Mouse (Mus musculus) neural tube, embryonic 14.5 days (tissue): ENCODE measurements at regions not wholly inside any gene's neighbourhood (a gene's known extent, or its start where the extent isn't known, plus 50 kb on each side); places are given as distances from the start of the nearest gene placed in this dataset.

Experiments
- ATAC-seq: fragments of 200-750 bp; cut with Nextera tagmentation; 2 replicates; pipeline ENCODE4 v1.8.0; 2017; ENCODE audit warnings: low read depth, mild to moderate bottlenecking, moderate TSS enrichment, moderate library complexity
- H3K27ac ChIP-seq: fragments of 300-500 bp; sonication (generic); 2 replicates; pipeline ENCODE4 v1.5.1; 2014; ENCODE audit warnings: low read depth, mild to moderate bottlenecking, control low read depth, low read length, moderate library complexity, mixed read lengths
- H3K27me3 ChIP-seq: fragments of 300-500 bp; sonication (generic); 2 replicates; pipeline ENCODE4 v1.6.1; 2014; ENCODE audit warnings: low read length; ENCODE audit not compliant: control insufficient read depth, insufficient read depth
- H3K36me3 ChIP-seq: fragments of 300-500 bp; sonication (generic); 2 replicates; pipeline ENCODE4 v1.6.1; 2014; ENCODE audit warnings: low read length, mixed read lengths; ENCODE audit not compliant: control insufficient read depth, insufficient read depth
- H3K4me1 ChIP-seq: fragments of 300-500 bp; sonication (generic); 2 replicates; pipeline ENCODE4 v1.6.1; 2014; ENCODE audit warnings: low read length; ENCODE audit not compliant: control insufficient read depth, insufficient read depth
- H3K4me2 ChIP-seq: fragments of 300-500 bp; sonication (generic); 2 replicates; pipeline ENCODE4 v1.6.1; 2014; ENCODE audit warnings: mild to moderate bottlenecking, low read depth, low read length, control low read depth
- H3K4me3 ChIP-seq: fragments of 300-500 bp; sonication (generic); 2 replicates; pipeline ENCODE4 v1.5.1; 2014; ENCODE audit warnings: low read depth, low read length, control low read depth, mixed read lengths
- H3K9ac ChIP-seq: fragments of 300-500 bp; sonication (generic); replicated peaks from 2 replicates; pipeline ENCODE4 v1.6.1; 2014; ENCODE audit warnings: low read depth, mild to moderate bottlenecking, control low read depth, low read length, mixed read lengths
- H3K9me3 ChIP-seq: fragments of 300-500 bp; sonication (generic); 2 replicates; pipeline ENCODE4 v1.6.1; 2016; ENCODE audit warnings: low read length; ENCODE audit not compliant: control insufficient read depth
- WGBS: fragments of 180-500 bp; shearing (Covaris S2); extraction: QIAGEN DNeasy Blood & Tissue Kit; methylation state at CpG from one replicate; pipeline ENCODE4 v1.1.7; 2014; 5-methylcytosine and 5-hydroxymethylcytosine counted together

GRCm38 (mm10) chr4:40400089-40400488 is 71.9 kb upstream of the Tmem215 start:
- H3K4me2 ChIP-seq, result no peak overlapping the region
- H3K9me3 ChIP-seq, result no peaks in the 10 kb centered on the region
- H3K4me1 ChIP-seq, result no peaks in the 10 kb centered on the region
- H3K27ac ChIP-seq, result no peak overlapping the region
- no peak overlapping the region for H3K4me3 ChIP-seq
- no peak overlapping the region for H3K9ac ChIP-seq
- no peaks in the 10 kb centered on the region for H3K36me3 ChIP-seq
- ATAC-seq, result no peak
- no peaks in the 10 kb centered on the region for H3K27me3 ChIP-seq

- no peaks in the 10 kb centered on the region for H3K9me3 ChIP-seq
- no peak overlapping the region for H3K4me3 ChIP-seq
- no peak for ATAC-seq
- WGBS, result 87% methylated on average over 1 of the region's 1 CpGs
- no peak overlapping the region for H3K27ac ChIP-seq
- H3K36me3 ChIP-seq, result no peaks in the 10 kb centered on the region
- no peaks in the 10 kb centered on the region for H3K27me3 ChIP-seq
- no peaks in the 10 kb centered on the region for H3K4me1 ChIP-seq
- H3K4me2 ChIP-seq, result no peak overlapping the region
- no peak overlapping the region for H3K9ac ChIP-seq
Observed at GRCm38 (mm10) chr4:40390183-40390582, 81.8 kb upstream of the Tmem215 start.

- H3K4me2 ChIP-seq, result no peak overlapping the region
- WGBS, result 49% methylated on average over 8 of the region's 9 CpGs
- no peak overlapping the region for H3K4me3 ChIP-seq
- ATAC-seq, result no peak
- no peak overlapping the region for H3K9ac ChIP-seq
- H3K4me1 ChIP-seq, result no peaks in the 10 kb centered on the region
- H3K27ac ChIP-seq, result no peak overlapping the region
- no peaks in the 10 kb centered on the region for H3K36me3 ChIP-seq
- no peaks in the 10 kb centered on the region for H3K9me3 ChIP-seq
- no peaks in the 10 kb centered on the region for H3K27me3 ChIP-seq
Observed at GRCm38 (mm10) chr4:40385284-40385683, 86.7 kb upstream of the Tmem215 start.

GRCm38 (mm10) chr4:40384704-40385103 is 87.3 kb upstream of the Tmem215 start:
- Histone ChIP-seq H3K4me2 (no peak overlapping the region), H3K4me1 (no peaks in the 10 kb centered on the region), H3K4me3 (no peak overlapping the region), H3K36me3 (no peaks in the 10 kb centered on the region), H3K9me3 (no peaks in the 10 kb centered on the region), H3K27ac (no peak overlapping the region), H3K9ac (no peak overlapping the region), H3K27me3 (no peaks in the 10 kb centered on the region)
- ATAC-seq, result no peak
- 93% methylated on average over 3 of the region's 3 CpGs for WGBS

- WGBS, result 79% methylated on average over 8 of the region's 8 CpGs
- Histone ChIP-seq H3K36me3 (no peaks in the 10 kb centered on the region), H3K27ac (no peak overlapping the region), H3K4me1 (no peaks in the 10 kb centered on the region), H3K4me2 (no peak overlapping the region), H3K9me3 (no peaks in the 10 kb centered on the region), H3K27me3 (no peaks in the 10 kb centered on the region), H3K9ac (no peak overlapping the region), H3K4me3 (no peak overlapping the region)
- ATAC-seq, result no peak
Observed at GRCm38 (mm10) chr4:40380309-40380708, 91.7 kb upstream of the Tmem215 start.

GRCm38 (mm10) chr4:40375439-40376154 is 96.4 kb upstream of the Ndufb6 start:
- no peaks in the 10 kb centered on the region for H3K9me3 ChIP-seq
- no peaks in the 10 kb centered on the region for H3K27me3 ChIP-seq
- H3K27ac ChIP-seq, result no peak overlapping the region
- peak; percentile 56; the same call in 1 of the 2 replicates for ATAC-seq
- H3K4me2 ChIP-seq, result no peak overlapping the region
- 66% methylated on average over 9 of the region's 9 CpGs for WGBS
- H3K9ac ChIP-seq, result no peak overlapping the region
- no peak overlapping the region for H3K4me3 ChIP-seq
- H3K36me3 ChIP-seq, result no peaks in the 10 kb centered on the region
- H3K4me1 ChIP-seq, result no peaks in the 10 kb centered on the region

GRCm38 (mm10) chr4:40374213-40374612 is 95.0 kb upstream of the Ndufb6 start:
- 93% methylated on average over 2 of the region's 2 CpGs for WGBS
- Histone ChIP-seq H3K9me3 (no peaks in the 10 kb centered on the region), H3K36me3 (no peaks in the 10 kb centered on the region)

GRCm38 (mm10) chr4:40364329-40364728 is 85.1 kb upstream of the Ndufb6 start:
- Histone ChIP-seq H3K4me3 (no peak overlapping the region), H3K36me3 (no peaks in the 10 kb centered on the region), H3K27me3 (no peaks in the 10 kb centered on the region), H3K27ac (no peak overlapping the region), H3K9ac (no peak overlapping the region), H3K4me2 (no peak overlapping the region), H3K4me1 (no peaks in the 10 kb centered on the region), H3K9me3 (no peaks in the 10 kb centered on the region)
- ATAC-seq, result no peak
- 89% methylated on average over 3 of the region's 3 CpGs for WGBS

More at GRCm38 (mm10) chr4:40374213-40374612, 95.0 kb upstream of the Ndufb6 start:
- H3K4me1 ChIP-seq, result no peaks in the 10 kb centered on the region
- no peak overlapping the region for H3K4me3 ChIP-seq
- H3K27ac ChIP-seq, result no peak overlapping the region
- ATAC-seq, result no peak
- no peak overlapping the region for H3K4me2 ChIP-seq
- no peaks in the 10 kb centered on the region for H3K27me3 ChIP-seq
- no peak overlapping the region for H3K9ac ChIP-seq

GRCm38 (mm10) chr4:40359307-40359706 is 80.1 kb upstream of the Ndufb6 start:
- no peaks in the 10 kb centered on the region for H3K36me3 ChIP-seq
- no peak overlapping the region for H3K27ac ChIP-seq
- H3K4me1 ChIP-seq, result no peaks in the 10 kb centered on the region
- WGBS, result 52% methylated on average over 3 of the region's 3 CpGs
- H3K4me2 ChIP-seq, result no peak overlapping the region
- no peaks in the 10 kb centered on the region for H3K9me3 ChIP-seq
- H3K4me3 ChIP-seq, result no peak overlapping the region
- H3K27me3 ChIP-seq, result no peaks in the 10 kb centered on the region
- no peak overlapping the region for H3K9ac ChIP-seq
- ATAC-seq, result no peak
